Mouse (Mus musculus): ENCODE measurements around the gene Olfr125. TPM values are rescaled to one million over a fixed set of nuclear protein-coding genes. Genes with fewer than 3 reads are reported as not detected.

Olfr125 gene
- not detected in 2 replicates for polyA plus RNA-seq (2014; fragmentation: Nextera tagmentation; extraction: Ambion mirVana)

- Histone ChIP-seq H3K4me2 (ENCODE audit: low read depth, severe bottlenecking) (no peak within 1 kb of the TSS), H3K27me3 (ENCODE audit: control insufficient read depth, insufficient read depth, low read length) (no peaks in the 10 kb centered on the region), H3K27ac (replicated peaks; ENCODE audit: low read depth, low read length) (no peak within 1 kb of the TSS), H3K9me3 (ENCODE audit: control insufficient read depth, low read length) (no peaks in the 10 kb centered on the region), H3K9ac (ENCODE audit: low read length) (no peak within 1 kb of the TSS), H3K36me3 (ENCODE audit: control insufficient read depth, insufficient read depth, low read length) (no peaks in the 10 kb centered on the region), H3K4me3 (ENCODE audit: low read depth, low read length) (no peak within 1 kb of the TSS), H3K4me1 (ENCODE audit: control insufficient read depth, insufficient read depth, low read length) (no peaks in the 10 kb centered on the region)
- ATAC-seq (ENCODE audit: insufficient number of reproducible peaks, low FRiP score, low TSS enrichment, low read depth) (no peak), DNase-seq (ENCODE audit: low spot score) (no peak)
Measured at GRCm38 (mm10) chr17:37832649-37833048, at the start of gene Olfr125. Gene Olfr125 (plus strand): TSS chr17:37832949.

- WGBS, result 89% methylated on average over 2 of the region's 2 CpGs
- Histone ChIP-seq H3K9me3 (ENCODE audit: control insufficient read depth, low read length) (peaks cover 3% of the 10 kb centered on the region; the same call in 1 of the 2 replicates), H3K9ac (ENCODE audit: low read length) (no peak within 1 kb of the TSS), H3K4me2 (ENCODE audit: low read depth, severe bottlenecking) (no peak within 1 kb of the TSS), H3K36me3 (ENCODE audit: control insufficient read depth, insufficient read depth, low read length) (no peaks in the 10 kb centered on the region), H3K4me3 (ENCODE audit: low read depth, low read length) (no peak within 1 kb of the TSS), H3K4me1 (ENCODE audit: control insufficient read depth, insufficient read depth, low read length) (no peaks in the 10 kb centered on the region), H3K27me3 (ENCODE audit: control insufficient read depth, insufficient read depth, low read length) (no peaks in the 10 kb centered on the region), H3K27ac (replicated peaks; ENCODE audit: low read depth, low read length) (no peak within 1 kb of the TSS)
- no peak for ATAC-seq (ENCODE audit: insufficient number of reproducible peaks, low FRiP score, low TSS enrichment, low read depth)
- no peak for DNase-seq (ENCODE audit: low spot score)
Measured at GRCm38 (mm10) chr17:37793229-37793628, 39.5 kb upstream of the Olfr125 start, which contains the start of gene Olfr123. Gene Olfr123 (plus strand): TSS chr17:37793529.

- ATAC-seq (ENCODE audit: insufficient number of reproducible peaks, low FRiP score, low TSS enrichment, low read depth) (no peak), DNase-seq (ENCODE audit: low spot score) (no peak)
- WGBS, result 90% methylated on average over 3 of the region's 3 CpGs
- no peak within 1 kb of the TSS for H3K4me3 ChIP-seq (ENCODE audit: low read depth, low read length)
- H3K4me1 ChIP-seq (ENCODE audit: control insufficient read depth, insufficient read depth, low read length), result no peaks in the 10 kb centered on the region
- H3K4me2 ChIP-seq (ENCODE audit: low read depth, severe bottlenecking), result no peak within 1 kb of the TSS
- no peaks in the 10 kb centered on the region for H3K36me3 ChIP-seq (ENCODE audit: control insufficient read depth, insufficient read depth, low read length)
- no peak within 1 kb of the TSS for H3K27ac ChIP-seq (replicated peaks; ENCODE audit: low read depth, low read length)
- H3K9ac ChIP-seq (ENCODE audit: low read length), result no peak within 1 kb of the TSS
- no peaks in the 10 kb centered on the region for H3K27me3 ChIP-seq (ENCODE audit: control insufficient read depth, insufficient read depth, low read length)
- H3K9me3 ChIP-seq (ENCODE audit: control insufficient read depth, low read length), result peaks cover 3% of the 10 kb centered on the region; the same call in 1 of the 2 replicates
Measured at GRCm38 (mm10) chr17:37799588-37799987, 33.2 kb upstream of the Olfr125 start, which contains the start of gene Olfr124. Gene Olfr124 (plus strand): TSS chr17:37799888.

GRCm38 (mm10) chr17:37847183-37847582 lies 14.4 kb downstream of the Olfr125 start, which contains the start of gene Olfr126:
Gene Olfr126 (plus strand): TSS chr17:37847483.
- Histone ChIP-seq H3K36me3 (ENCODE audit: control insufficient read depth, insufficient read depth, low read length) (no peaks in the 10 kb centered on the region), H3K27me3 (ENCODE audit: control insufficient read depth, insufficient read depth, low read length) (no peaks in the 10 kb centered on the region), H3K27ac (replicated peaks; ENCODE audit: low read depth, low read length) (no peak within 1 kb of the TSS), H3K4me1 (ENCODE audit: control insufficient read depth, insufficient read depth, low read length) (no peaks in the 10 kb centered on the region), H3K9ac (ENCODE audit: low read length) (no peak within 1 kb of the TSS), H3K9me3 (ENCODE audit: control insufficient read depth, low read length) (no peaks in the 10 kb centered on the region), H3K4me3 (ENCODE audit: low read depth, low read length) (no peak within 1 kb of the TSS), H3K4me2 (ENCODE audit: low read depth, severe bottlenecking) (no peak within 1 kb of the TSS)
- DNase-seq (ENCODE audit: low spot score) (no peak), ATAC-seq (ENCODE audit: insufficient number of reproducible peaks, low FRiP score, low TSS enrichment, low read depth) (no peak)

GRCm38 (mm10) chr17:37863901-37864300 lies 31.2 kb downstream of the Olfr125 start:
- Histone ChIP-seq H3K36me3 (ENCODE audit: control insufficient read depth, insufficient read depth, low read length) (no peaks in the 10 kb centered on the region), H3K4me3 (ENCODE audit: low read depth, low read length) (no peak overlapping the region), H3K9ac (ENCODE audit: low read length) (no peak overlapping the region), H3K27me3 (ENCODE audit: control insufficient read depth, insufficient read depth, low read length) (no peaks in the 10 kb centered on the region), H3K4me2 (ENCODE audit: low read depth, severe bottlenecking) (no peak overlapping the region), H3K27ac (replicated peaks; ENCODE audit: low read depth, low read length) (no peak overlapping the region), H3K9me3 (ENCODE audit: control insufficient read depth, low read length) (no peaks in the 10 kb centered on the region), H3K4me1 (ENCODE audit: control insufficient read depth, insufficient read depth, low read length) (no peaks in the 10 kb centered on the region)
- no peak for DNase-seq (ENCODE audit: low spot score)
- WGBS, result 67% methylated on average over 2 of the region's 2 CpGs
- no peak for ATAC-seq (ENCODE audit: insufficient number of reproducible peaks, low FRiP score, low TSS enrichment, low read depth)

GRCm38 (mm10) chr17:37869676-37870205 lies 37.0 kb downstream of the Olfr125 start:
- ATAC-seq (ENCODE audit: insufficient number of reproducible peaks, low FRiP score, low TSS enrichment, low read depth), result no peak
- H3K4me3 ChIP-seq (ENCODE audit: low read depth, low read length), result no peak overlapping the region
- no peak overlapping the region for H3K4me2 ChIP-seq (ENCODE audit: low read depth, severe bottlenecking)
- WGBS, result 27% methylated on average over 8 of the region's 8 CpGs
- no peaks in the 10 kb centered on the region for H3K9me3 ChIP-seq (ENCODE audit: control insufficient read depth, low read length)
- H3K9ac ChIP-seq (ENCODE audit: low read length), result no peak overlapping the region
- no peaks in the 10 kb centered on the region for H3K36me3 ChIP-seq (ENCODE audit: control insufficient read depth, insufficient read depth, low read length)
- H3K27ac ChIP-seq (replicated peaks; ENCODE audit: low read depth, low read length), result no peak overlapping the region
- no peaks in the 10 kb centered on the region for H3K27me3 ChIP-seq (ENCODE audit: control insufficient read depth, insufficient read depth, low read length)
- DNase-seq (ENCODE audit: low spot score), result no peak
- H3K4me1 ChIP-seq (ENCODE audit: control insufficient read depth, insufficient read depth, low read length), result no peaks in the 10 kb centered on the region

GRCm38 (mm10) chr17:37873830-37874229 lies 41.1 kb downstream of the Olfr125 start:
- DNase-seq (ENCODE audit: low spot score) (no peak), ATAC-seq (ENCODE audit: insufficient number of reproducible peaks, low FRiP score, low TSS enrichment, low read depth) (no peak)
- Histone ChIP-seq H3K4me2 (ENCODE audit: low read depth, severe bottlenecking) (no peak overlapping the region), H3K27ac (replicated peaks; ENCODE audit: low read depth, low read length) (no peak overlapping the region), H3K4me3 (ENCODE audit: low read depth, low read length) (no peak overlapping the region), H3K36me3 (ENCODE audit: control insufficient read depth, insufficient read depth, low read length) (no peaks in the 10 kb centered on the region), H3K9me3 (ENCODE audit: control insufficient read depth, low read length) (no peaks in the 10 kb centered on the region), H3K4me1 (ENCODE audit: control insufficient read depth, insufficient read depth, low read length) (no peaks in the 10 kb centered on the region), H3K27me3 (ENCODE audit: control insufficient read depth, insufficient read depth, low read length) (no peaks in the 10 kb centered on the region), H3K9ac (ENCODE audit: low read length) (no peak overlapping the region)
- WGBS, result 85% methylated on average over 3 of the region's 3 CpGs
